Mouse (Mus musculus): ENCODE data around the gene Tex14. TPM values are rescaled to one million over a fixed set of nuclear protein-coding genes. Genes with fewer than 3 reads are reported as not detected.

Tex14 gene
- polyA plus RNA-seq, 1 experiment from 2014 or later = 0.82 TPM

DNA sequence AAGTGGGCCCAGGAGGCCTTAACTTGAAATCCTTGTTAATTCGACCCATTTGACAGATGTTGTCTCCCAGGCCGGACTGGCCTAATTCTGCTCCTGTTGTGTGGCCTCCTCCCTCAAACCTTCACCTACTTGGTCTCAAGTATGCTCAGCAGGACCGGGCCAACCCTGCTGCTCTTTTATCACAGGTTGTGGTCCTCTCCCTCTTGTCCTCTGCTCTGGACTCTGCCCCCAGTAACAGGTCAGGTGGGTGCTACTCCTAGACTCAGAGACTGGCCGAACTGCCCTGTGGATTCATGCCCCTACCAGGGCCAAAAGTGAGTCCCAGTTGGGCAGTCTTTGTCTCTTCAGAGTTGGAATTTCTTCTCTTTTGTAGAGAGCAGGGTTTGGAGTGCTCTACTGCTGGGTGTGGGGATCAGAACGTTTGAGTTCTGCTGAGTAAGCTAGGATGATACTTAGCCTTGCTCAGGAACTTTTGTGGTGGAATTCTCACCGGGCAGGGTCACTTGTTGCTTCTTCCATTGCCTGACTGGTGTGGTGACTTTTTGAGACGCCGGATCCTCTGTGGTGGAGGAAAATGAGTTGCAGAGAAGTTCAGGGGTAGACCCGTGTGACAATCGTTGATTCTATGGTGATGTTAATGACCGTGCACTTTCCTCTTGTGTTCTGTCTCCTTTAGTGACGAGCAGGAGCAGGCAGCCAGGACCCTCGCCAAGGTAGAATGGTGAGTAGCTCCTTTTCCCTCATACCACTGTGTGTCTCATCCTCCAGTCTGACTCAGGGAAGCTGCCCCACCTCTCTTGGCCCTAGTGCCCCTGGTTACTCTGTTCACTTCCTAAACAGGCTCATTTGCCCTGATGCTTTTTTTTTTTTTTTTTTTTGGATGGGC lies 188.1 kb downstream of the Tex14 start:
- Histone ChIP-seq H3K9ac (peak overlapping the region; percentile 64), H3K9me3 (no peaks in the 10 kb centered on the region), H3K4me3 (peak overlapping the region; percentile 80), H3K4me2 (peak overlapping the region; percentile 77), H3K4me1 (peaks cover 61% of the 10 kb centered on the region), H3K36me3 (peaks cover 15% of the 10 kb centered on the region), H3K27me3 (no peaks in the 10 kb centered on the region), H3K27ac (peak overlapping the region; percentile 96)
- ATAC-seq (ENCODE audit: insufficient number of reproducible peaks, low FRiP score, low TSS enrichment, low read depth) = no peak
- WGBS = 37% methylated on average over 13 of the region's 13 CpGs

DNA sequence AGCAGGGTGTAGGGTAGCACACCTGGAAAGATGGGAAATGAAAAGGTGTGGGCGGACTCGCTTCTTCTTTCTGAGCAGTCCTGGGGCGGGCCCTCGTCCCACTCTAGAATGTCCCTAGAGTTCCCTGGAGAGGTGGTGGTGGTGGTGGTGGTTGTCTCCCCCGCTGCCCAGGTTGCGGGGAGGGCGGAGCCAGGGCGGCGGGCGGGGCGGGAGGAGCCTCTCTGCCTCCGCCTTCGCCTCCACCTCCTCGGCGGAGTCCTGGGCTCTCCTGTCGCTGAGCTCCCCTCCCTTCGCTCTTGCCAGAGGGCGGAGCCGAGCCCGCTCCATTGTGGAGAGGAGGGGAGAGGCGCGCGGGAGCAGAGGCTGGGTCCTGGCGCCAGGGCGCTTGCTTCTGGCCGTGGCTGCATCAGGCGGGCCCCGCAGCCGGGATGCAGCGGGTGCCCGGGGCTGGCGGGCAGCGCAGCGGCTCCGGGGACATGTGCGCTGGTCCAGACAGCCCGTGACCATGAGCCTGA lies 190.5 kb downstream of the Tex14 start:
- WGBS = under 1% methylated on average over 33 of the region's 37 CpGs
- peak; percentile 57 for ATAC-seq (ENCODE audit: insufficient number of reproducible peaks, low FRiP score, low TSS enrichment, low read depth)
- Histone ChIP-seq H3K9me3 (no peaks in the 10 kb centered on the region), H3K9ac (peak overlapping the region; percentile 70), H3K4me3 (peak overlapping the region; percentile 68), H3K4me1 (peaks cover 48% of the 10 kb centered on the region), H3K4me2 (peak overlapping the region; percentile 91), H3K27me3 (no peaks in the 10 kb centered on the region), H3K36me3 (peaks cover 39% of the 10 kb centered on the region), H3K27ac (peak overlapping the region; percentile 85)

DNA sequence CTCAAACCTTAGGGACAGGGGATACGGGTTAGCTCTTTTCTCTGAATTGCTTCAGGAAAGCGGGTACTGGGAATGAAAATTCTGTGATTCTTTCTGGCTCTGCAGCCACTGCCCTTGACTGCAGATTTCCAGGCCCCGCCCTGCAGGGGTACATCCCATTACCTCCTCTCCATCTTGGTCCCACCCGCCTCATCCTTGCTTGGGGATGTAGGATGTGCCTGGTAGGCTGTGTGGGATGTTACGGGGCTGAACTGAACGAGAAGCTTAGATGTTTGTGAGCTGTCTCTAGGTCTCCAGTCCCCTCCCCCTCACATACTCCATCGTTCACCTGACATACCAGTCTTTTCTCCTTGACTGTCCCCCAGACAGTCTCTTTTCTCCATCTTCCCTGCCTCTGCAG lies 191.1 kb downstream of the Tex14 start:
- Histone ChIP-seq H3K27me3 (no peaks in the 10 kb centered on the region), H3K9me3 (no peaks in the 10 kb centered on the region), H3K4me3 (peak overlapping the region; percentile 68), H3K36me3 (peaks cover 45% of the 10 kb centered on the region), H3K27ac (peak overlapping the region; percentile 85), H3K9ac (peak overlapping the region; percentile 70), H3K4me2 (peak overlapping the region; percentile 91), H3K4me1 (peaks cover 45% of the 10 kb centered on the region)
- ATAC-seq (ENCODE audit: insufficient number of reproducible peaks, low FRiP score, low TSS enrichment, low read depth) = no peak
- WGBS = 5% methylated on average over 7 of the region's 7 CpGs

DNA sequence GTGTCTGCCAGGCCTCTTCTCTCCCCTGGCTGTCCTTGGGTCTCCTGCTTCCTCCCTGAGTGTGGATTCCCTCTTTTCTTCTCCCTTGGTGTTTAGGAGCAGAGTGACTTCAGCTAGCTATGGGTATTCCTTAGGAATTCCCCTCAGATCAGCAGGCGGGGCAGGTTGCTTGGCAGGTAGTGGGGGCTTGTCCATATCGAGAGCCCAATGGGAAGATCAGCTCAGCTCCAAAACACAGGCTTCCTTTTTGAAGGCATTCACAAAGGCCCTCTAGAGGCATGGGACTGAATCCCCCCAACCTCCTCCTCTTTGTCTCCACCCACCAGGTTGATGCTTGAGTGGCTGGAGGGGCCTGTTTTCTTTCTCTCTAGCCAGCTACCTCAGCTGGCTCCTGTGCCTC lies 191.6 kb downstream of the Tex14 start:
- Histone ChIP-seq H3K4me1 (peaks cover 45% of the 10 kb centered on the region), H3K36me3 (peaks cover 49% of the 10 kb centered on the region), H3K27ac (no peak overlapping the region), H3K4me3 (peak overlapping the region; percentile 68), H3K4me2 (peak overlapping the region; percentile 91), H3K9ac (no peak overlapping the region), H3K9me3 (no peaks in the 10 kb centered on the region), H3K27me3 (no peaks in the 10 kb centered on the region)
- WGBS = 35% methylated on average over 2 of the region's 2 CpGs
- no peak for ATAC-seq (ENCODE audit: insufficient number of reproducible peaks, low FRiP score, low TSS enrichment, low read depth)

DNA sequence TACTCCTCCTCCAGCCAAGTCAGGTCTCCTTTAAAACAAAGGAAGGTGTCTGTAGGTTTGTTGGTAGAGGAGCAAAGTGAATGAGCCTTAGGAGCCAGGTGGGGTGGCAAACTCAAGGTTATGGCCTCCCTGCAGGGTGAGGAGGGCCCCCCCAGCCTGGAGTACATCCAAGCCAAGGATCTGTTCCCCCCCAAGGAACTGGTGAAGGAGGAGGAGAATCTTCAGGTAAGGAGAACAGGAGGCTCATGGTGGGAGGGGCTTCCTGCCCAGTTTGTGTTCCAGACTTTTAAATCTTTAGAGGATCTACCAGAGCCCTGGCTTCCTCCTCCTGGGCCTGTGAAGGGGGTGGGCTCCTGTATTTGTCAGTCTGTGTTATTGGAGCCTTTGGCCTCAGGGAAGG lies 192.2 kb downstream of the Tex14 start:
- Histone ChIP-seq H3K27ac (peak overlapping the region; percentile 11; the same call in 1 of the 2 replicates), H3K27me3 (no peaks in the 10 kb centered on the region), H3K9ac (no peak overlapping the region), H3K4me2 (no peak overlapping the region), H3K9me3 (no peaks in the 10 kb centered on the region), H3K4me3 (no peak overlapping the region), H3K36me3 (peaks cover 54% of the 10 kb centered on the region), H3K4me1 (peaks cover 45% of the 10 kb centered on the region)
- ATAC-seq (ENCODE audit: insufficient number of reproducible peaks, low FRiP score, low TSS enrichment, low read depth) = no peak

DNA sequence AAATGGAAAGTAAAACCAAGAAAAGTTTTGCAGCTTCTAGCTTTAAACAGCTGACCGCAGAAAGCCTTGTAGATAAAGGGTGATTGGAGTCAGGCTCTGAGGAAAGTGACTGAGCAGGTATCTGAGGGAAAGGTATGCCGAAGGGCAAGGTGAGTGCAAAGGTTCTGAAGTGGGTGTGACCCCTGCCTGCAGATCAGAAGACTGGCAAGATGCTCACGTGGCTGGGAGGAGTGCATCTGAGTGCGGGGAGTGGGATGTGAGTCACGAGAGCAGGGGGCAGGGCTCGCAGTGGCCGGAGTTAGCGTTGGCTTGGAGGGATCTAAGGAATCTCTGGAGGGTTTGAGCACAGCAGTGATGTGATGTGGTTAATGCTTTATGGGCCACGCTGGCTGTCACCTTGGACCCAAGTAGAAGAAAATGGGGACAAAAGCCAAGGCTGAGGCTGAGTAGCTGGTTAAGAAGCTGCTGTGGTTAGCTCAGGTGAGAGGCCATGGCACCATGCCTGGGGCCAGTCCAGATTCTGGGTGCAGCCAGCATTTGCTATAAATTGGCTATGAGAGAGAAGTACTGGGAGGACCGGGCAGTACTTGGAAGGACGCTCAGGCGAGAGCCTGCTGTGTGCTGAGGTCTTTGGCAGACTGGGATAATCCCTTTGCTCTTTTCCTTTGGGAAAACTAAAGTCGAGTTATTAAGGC lies 194.7 kb downstream of the Tex14 start:
- WGBS = 86% methylated on average over 13 of the region's 13 CpGs
- Histone ChIP-seq H3K36me3 (peaks cover 74% of the 10 kb centered on the region), H3K4me3 (no peak overlapping the region), H3K9me3 (no peaks in the 10 kb centered on the region), H3K4me2 (no peak overlapping the region), H3K4me1 (peaks cover 26% of the 10 kb centered on the region), H3K27me3 (no peaks in the 10 kb centered on the region), H3K27ac (no peak overlapping the region), H3K9ac (no peak overlapping the region)
- ATAC-seq (ENCODE audit: insufficient number of reproducible peaks, low FRiP score, low TSS enrichment, low read depth) = no peak

DNA sequence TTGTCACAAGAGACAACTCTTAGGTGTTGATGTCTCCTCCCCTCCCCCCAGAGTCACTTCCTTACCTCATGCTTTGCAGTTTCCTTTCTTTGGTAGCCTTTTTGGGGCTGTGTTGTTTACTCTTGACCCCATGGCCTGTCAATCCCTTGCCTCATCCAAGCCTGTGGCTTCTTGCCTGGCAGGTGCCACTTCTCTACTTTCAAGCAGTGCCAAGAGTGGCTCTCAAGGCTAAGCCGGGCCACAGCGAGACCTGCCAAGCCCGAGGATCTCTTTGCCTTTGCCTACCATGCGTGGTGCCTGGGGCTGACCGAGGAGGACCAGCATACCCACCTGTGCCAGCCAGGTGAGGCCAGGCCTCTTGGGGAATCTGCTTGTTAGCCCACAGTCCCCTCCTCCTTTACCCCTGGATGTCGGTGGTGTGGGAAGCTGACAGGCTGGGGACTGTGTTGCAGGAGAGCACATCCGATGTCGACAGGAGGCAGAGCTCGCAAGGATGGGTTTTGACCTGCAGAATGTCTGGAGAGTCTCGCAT lies 195.5 kb downstream of the Tex14 start:
- no peak overlapping the region for H3K9ac ChIP-seq
- H3K4me2 ChIP-seq = no peak overlapping the region
- no peak overlapping the region for H3K4me3 ChIP-seq
- no peaks in the 10 kb centered on the region for H3K9me3 ChIP-seq
- H3K27me3 ChIP-seq = no peaks in the 10 kb centered on the region
- ATAC-seq (ENCODE audit: insufficient number of reproducible peaks, low FRiP score, low TSS enrichment, low read depth) = no peak
- peaks cover 81% of the 10 kb centered on the region for H3K36me3 ChIP-seq
- peaks cover 18% of the 10 kb centered on the region for H3K4me1 ChIP-seq
- H3K27ac ChIP-seq = no peak overlapping the region
- WGBS = 94% methylated on average over 10 of the region's 10 CpGs

DNA sequence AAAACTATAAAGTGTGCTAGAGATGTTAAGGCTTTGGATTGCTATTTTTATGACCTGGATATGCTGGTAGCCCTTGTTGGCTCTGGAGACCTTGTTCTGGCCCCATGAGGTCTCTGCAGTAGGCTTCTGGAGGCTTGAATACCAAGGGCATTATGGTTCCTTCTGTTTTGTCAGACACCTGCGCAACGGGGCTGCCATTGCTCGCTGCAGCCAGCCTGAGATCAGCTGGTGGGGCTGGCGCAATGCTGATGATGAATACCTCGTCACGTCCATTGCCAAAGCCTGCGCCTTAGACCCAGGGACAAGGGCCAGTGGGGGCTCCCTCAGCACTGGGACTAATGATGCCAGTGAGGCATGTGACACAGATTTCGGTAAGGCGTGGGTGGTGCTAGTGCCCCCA lies 197.4 kb downstream of the Tex14 start:
- H3K27me3 ChIP-seq = no peaks in the 10 kb centered on the region
- no peak overlapping the region for H3K4me2 ChIP-seq
- peaks cover under 1% of the 10 kb centered on the region; the same call in 1 of the 2 replicates for H3K4me1 ChIP-seq
- H3K36me3 ChIP-seq = peaks cover 96% of the 10 kb centered on the region
- H3K4me3 ChIP-seq = no peak overlapping the region
- WGBS = 93% methylated on average over 9 of the region's 9 CpGs
- no peak overlapping the region for H3K27ac ChIP-seq
- no peak for ATAC-seq (ENCODE audit: insufficient number of reproducible peaks, low FRiP score, low TSS enrichment, low read depth)
- H3K9ac ChIP-seq = no peak overlapping the region
- no peaks in the 10 kb centered on the region for H3K9me3 ChIP-seq

DNA sequence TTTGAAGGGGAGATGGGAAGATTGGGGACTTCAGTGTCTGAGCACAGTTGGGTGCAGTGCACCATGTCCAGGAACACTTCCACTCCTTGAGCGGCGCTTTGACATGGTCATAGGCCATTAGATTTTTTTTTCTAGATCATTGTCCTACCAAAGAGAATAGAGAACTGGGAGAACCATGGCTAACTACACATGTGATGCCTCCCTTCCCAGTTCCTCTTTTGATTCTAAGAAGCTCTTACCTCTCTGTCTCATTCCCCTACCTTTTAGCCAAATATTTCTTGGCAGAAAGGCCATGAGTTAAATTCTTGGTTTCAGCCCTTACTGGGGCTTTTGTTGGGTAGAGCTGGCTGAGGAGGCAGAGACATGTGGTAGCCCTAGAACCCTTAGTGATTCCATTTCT lies 198.7 kb downstream of the Tex14 start:
- no peak overlapping the region for H3K4me2 ChIP-seq
- no peak overlapping the region for H3K9ac ChIP-seq
- no peaks in the 10 kb centered on the region for H3K27me3 ChIP-seq
- no peak overlapping the region for H3K4me3 ChIP-seq
- 98% methylated on average over 2 of the region's 2 CpGs for WGBS
- ATAC-seq (ENCODE audit: insufficient number of reproducible peaks, low FRiP score, low TSS enrichment, low read depth) = no peak
- H3K36me3 ChIP-seq = peaks cover 96% of the 10 kb centered on the region
- no peaks in the 10 kb centered on the region for H3K9me3 ChIP-seq
- no peak overlapping the region for H3K27ac ChIP-seq
- H3K4me1 ChIP-seq = no peaks in the 10 kb centered on the region

Other genes with a start within 250 kb of the Tex14 start
- gene Ppm1e, start 46.0 kb upstream of the Tex14 start, polyA plus RNA-seq (2015; fragmentation: Nextera tagmentation; extraction: Ambion mirVana) = 2.1 and 2.3 TPM in 2 replicates
- 7.6 and 7.8 TPM in 2 replicates for gene Rad51c, start 111 bp upstream of the Tex14 start, polyA plus RNA-seq (2015; fragmentation: Nextera tagmentation; extraction: Ambion mirVana)
- not detected in 2 replicates for gene Gm11492, start 161.6 kb downstream of the Tex14 start, polyA plus RNA-seq (2015; fragmentation: Nextera tagmentation; extraction: Ambion mirVana)
- 25.5 and 46.6 TPM in 2 replicates for gene Sept4, start 163.8 kb downstream of the Tex14 start, polyA plus RNA-seq (2015; fragmentation: Nextera tagmentation; extraction: Ambion mirVana)
- 25.9 and 27.9 TPM in 2 replicates for gene Mtmr4, start 187.1 kb downstream of the Tex14 start, polyA plus RNA-seq (2015; fragmentation: Nextera tagmentation; extraction: Ambion mirVana)
- gene Hsf5, start 212.1 kb downstream of the Tex14 start, polyA plus RNA-seq (2015; fragmentation: Nextera tagmentation; extraction: Ambion mirVana) = 0.14 and 0.22 TPM in 2 replicates

All from limb, embryonic 15.5 days (tissue).